Mouse (Mus musculus) stomach, postnatal 0 days (tissue): Measurements from ENCODE around the gene Gdf11.

Experiments used
- CTCF ChIP-seq: IDR thresholded peaks from 2 replicates; pipeline ENCODE4 v1.5.1; 2016; ENCODE audit warnings: antibody characterized with exemption, low read depth, mild to moderate bottlenecking, moderate library complexity
- EP300 ChIP-seq: optimal IDR thresholded peaks from 2 replicates; pipeline ENCODE3; 2016; ENCODE audit warnings: antibody characterized with exemption

GRCm38 (mm10) chr10:128912791-128913190 is 21.3 kb upstream of the Gdf11 start:
- TF ChIP-seq CTCF: no peak
- TF ChIP-seq EP300: no peak
